Mouse (Mus musculus): ENCODE measurements around the gene Adamts5. TPM values are rescaled to one million over a fixed set of nuclear protein-coding genes. Genes with fewer than 3 reads are reported as not detected.
A peak's percentile ranks its signal among the peaks of the same experiment; 100 is the strongest.

Adamts5 gene
- total RNA-seq, 2 experiments from 2014 or later, result 9.3 to 11.4 TPM

GRCm38 (mm10) chr16:85854505-85854904 is 47.1 kb downstream of the Adamts5 start:
- intact Hi-C loops (cut with DNase I), result no loop called here

GRCm38 (mm10) chr16:85827066-85827465 is 74.6 kb downstream of the Adamts5 start:
- intact Hi-C loops (cut with DNase I), result no loop called here
- DNase-seq, result no peak

More at GRCm38 (mm10) chr16:85854505-85854904, 47.1 kb downstream of the Adamts5 start:
- no peak for DNase-seq

GRCm38 (mm10) chr16:85822330-85822916 is 79.2 kb downstream of the Adamts5 start:
- intact Hi-C loops (cut with DNase I), result no loop called here
- no peak for DNase-seq

- intact Hi-C loops (cut with DNase I), result loop anchor here (2.0 kb wide), 1 partner anchor 483 kb away; no protein-coding TSS in a partner anchor
Observed at GRCm38 (mm10) chr16:85819808-85820458, 81.7 kb downstream of the Adamts5 start.

GRCm38 (mm10) chr16:85814116-85814515 is 87.5 kb downstream of the Adamts5 start:
- DNase-seq, result no peak
- intact Hi-C loops (cut with DNase I), result no loop called here

More at GRCm38 (mm10) chr16:85819808-85820458, 81.7 kb downstream of the Adamts5 start:
- DNase-seq, result no peak

GRCm38 (mm10) chr16:85807626-85808025 is 94.0 kb downstream of the Adamts5 start:
- intact Hi-C loops (cut with DNase I), result loop anchor here (1.0 to 10.0 kb wide), 10 partner anchors 263 to 1441 kb away; no protein-coding TSS in a partner anchor
- peak; percentile 75 to 76 for DNase-seq

- intact Hi-C loops (cut with DNase I), result loop anchor here (1.0 to 10.0 kb wide), 10 partner anchors 262 to 1441 kb away; no protein-coding TSS in a partner anchor
- DNase-seq, result peak; percentile 50 to 60
Observed at GRCm38 (mm10) chr16:85807072-85807471, 94.6 kb downstream of the Adamts5 start.

Other genes starting within 250 kb of the Adamts5 start
- 10 to 100 TPM; 23.4 to 40.7 TPM for gene Adamts1, start 98.7 kb downstream of the Adamts5 start, total RNA-seq (2021)

Data from heart, postnatal 36 days (tissue).